Mouse (Mus musculus) macrophage (primary cell): ENCODE measurements around the gene Rasal2. TPM values are rescaled to one million over a fixed set of nuclear protein-coding genes. Genes with fewer than 3 reads are reported as not detected.
A peak's percentile ranks its signal among the peaks of the same experiment; 100 is the strongest.

Experiments
- H3K27ac ChIP-seq: fragments of 350-480 bp; formaldehyde crosslinking; 2 replicates; pipeline ENCODE4 v1.9.0; 2021
- H3K36me3 ChIP-seq: fragments of 350-480 bp; formaldehyde crosslinking; 2 replicates; pipeline ENCODE4 v1.9.0; 2021; ENCODE audit errors: inconsistent target
- H3K4me3 ChIP-seq: fragments of 350-480 bp; formaldehyde crosslinking; 2 replicates; pipeline ENCODE4 v1.9.0; 2021; ENCODE audit errors: inconsistent target
- H3K79me2 ChIP-seq: fragments of 350-480 bp; formaldehyde crosslinking; 2 replicates; pipeline ENCODE4 v1.9.0; 2021; ENCODE audit errors: inconsistent target
- WGBS: methylation state at CpG from one replicate; pipeline ENCODE4 v1.1.7; 2026; ENCODE audit warnings: inconsistent platforms; ENCODE audit not compliant: missing documents; 5-methylcytosine and 5-hydroxymethylcytosine counted together
- polyA plus RNA-seq: library from polyadenylated mRNA; stranded (reverse); fragments of 250-400 nt; gene quantifications from 3 replicates; pipeline ENCODE4 v1.2.4, GENCODE M21; 2018; ENCODE audit warnings: inconsistent platforms

Rasal2 gene
- polyA plus RNA-seq, 1 experiment from 2014 or later, result 1.6 TPM

GRCm38 (mm10) chr1:157425741-157426427 lies 13.5 kb upstream of the Rasal2 start:
- Histone ChIP-seq H3K36me3 (no peaks in the 10 kb centered on the region), H3K4me3 (no peak overlapping the region), H3K27ac (no peak overlapping the region), H3K79me2 (no peaks in the 10 kb centered on the region)
- 83% methylated on average over 8 of the region's 8 CpGs for WGBS

- 72% methylated on average over 6 of the region's 7 CpGs for WGBS
Measured at GRCm38 (mm10) chr1:157417861-157418260, 5.5 kb upstream of the Rasal2 start.

GRCm38 (mm10) chr1:157417414-157417813 lies 5.0 kb upstream of the Rasal2 start:
- H3K27ac ChIP-seq, result no peak overlapping the region
- H3K4me3 ChIP-seq, result no peak overlapping the region
- no peaks in the 10 kb centered on the region for H3K36me3 ChIP-seq
- no peaks in the 10 kb centered on the region for H3K79me2 ChIP-seq
- 78% methylated on average over 3 of the region's 3 CpGs for WGBS

More at GRCm38 (mm10) chr1:157417861-157418260, 5.5 kb upstream of the Rasal2 start:
- H3K27ac ChIP-seq, result no peak overlapping the region
- H3K4me3 ChIP-seq, result no peak overlapping the region
- H3K79me2 ChIP-seq, result no peaks in the 10 kb centered on the region
- no peaks in the 10 kb centered on the region for H3K36me3 ChIP-seq

- no peak overlapping the region for H3K4me3 ChIP-seq
- 82% methylated on average over 2 of the region's 2 CpGs for WGBS
- H3K27ac ChIP-seq, result no peak overlapping the region
- no peaks in the 10 kb centered on the region for H3K36me3 ChIP-seq
- no peaks in the 10 kb centered on the region for H3K79me2 ChIP-seq
Measured at GRCm38 (mm10) chr1:157416628-157417027, 4.2 kb upstream of the Rasal2 start.

GRCm38 (mm10) chr1:157415771-157416170 lies 3.4 kb upstream of the Rasal2 start:
- Histone ChIP-seq H3K4me3 (no peak overlapping the region), H3K27ac (no peak overlapping the region), H3K79me2 (no peaks in the 10 kb centered on the region), H3K36me3 (no peaks in the 10 kb centered on the region)
- WGBS, result 92% methylated on average over 3 of the region's 3 CpGs

- no peak overlapping the region for H3K27ac ChIP-seq
Measured at GRCm38 (mm10) chr1:157411711-157412380, 549 bp downstream of the Rasal2 start.

GRCm38 (mm10) chr1:157411341-157411710 lies 1.1 kb downstream of the Rasal2 start:
- no peaks in the 10 kb centered on the region for H3K36me3 ChIP-seq
- H3K27ac ChIP-seq, result no peak overlapping the region
- 2% methylated on average over 4 of the region's 4 CpGs for WGBS
- H3K4me3 ChIP-seq, result peak overlapping the region; percentile 42
- no peaks in the 10 kb centered on the region for H3K79me2 ChIP-seq

More at GRCm38 (mm10) chr1:157411711-157412380, 549 bp downstream of the Rasal2 start:
- peak overlapping the region; percentile 42 for H3K4me3 ChIP-seq
- no peaks in the 10 kb centered on the region for H3K79me2 ChIP-seq
- H3K36me3 ChIP-seq, result no peaks in the 10 kb centered on the region
- WGBS, result 1% methylated on average over 80 of the region's 85 CpGs

GRCm38 (mm10) chr1:157410937-157411336 lies 1.5 kb downstream of the Rasal2 start:
- no peaks in the 10 kb centered on the region for H3K36me3 ChIP-seq
- no peaks in the 10 kb centered on the region for H3K79me2 ChIP-seq
- no peak overlapping the region for H3K27ac ChIP-seq
- WGBS, result 23% methylated on average over 8 of the region's 8 CpGs
- peak overlapping the region; percentile 42 for H3K4me3 ChIP-seq

GRCm38 (mm10) chr1:157409648-157410047 lies 2.7 kb downstream of the Rasal2 start:
- Histone ChIP-seq H3K4me3 (no peak overlapping the region), H3K79me2 (no peaks in the 10 kb centered on the region), H3K27ac (no peak overlapping the region), H3K36me3 (no peaks in the 10 kb centered on the region)
- WGBS, result 75% methylated on average over 1 of the region's 2 CpGs

GRCm38 (mm10) chr1:157388027-157388426 lies 24.4 kb downstream of the Rasal2 start:
- Histone ChIP-seq H3K36me3 (no peaks in the 10 kb centered on the region), H3K27ac (no peak overlapping the region), H3K79me2 (no peaks in the 10 kb centered on the region), H3K4me3 (no peak overlapping the region)
- WGBS, result 89% methylated on average over 4 of the region's 4 CpGs

- no peaks in the 10 kb centered on the region for H3K36me3 ChIP-seq
- no peak overlapping the region for H3K27ac ChIP-seq
- WGBS, result 88% methylated on average over 2 of the region's 2 CpGs
- no peak overlapping the region for H3K4me3 ChIP-seq
- no peaks in the 10 kb centered on the region for H3K79me2 ChIP-seq
Measured at GRCm38 (mm10) chr1:157380694-157381093, 31.7 kb downstream of the Rasal2 start.

- Histone ChIP-seq H3K36me3 (no peaks in the 10 kb centered on the region), H3K79me2 (no peaks in the 10 kb centered on the region), H3K27ac (no peak overlapping the region), H3K4me3 (no peak overlapping the region)
- WGBS, result 82% methylated on average over 2 of the region's 2 CpGs
Measured at GRCm38 (mm10) chr1:157370397-157370796, 42.0 kb downstream of the Rasal2 start.

- no peaks in the 10 kb centered on the region for H3K36me3 ChIP-seq
- H3K4me3 ChIP-seq, result no peak overlapping the region
- WGBS, result 91% methylated on average over 5 of the region's 5 CpGs
- no peaks in the 10 kb centered on the region for H3K79me2 ChIP-seq
- no peak overlapping the region for H3K27ac ChIP-seq
Measured at GRCm38 (mm10) chr1:157368316-157368715, 44.1 kb downstream of the Rasal2 start.

- no peak overlapping the region for H3K27ac ChIP-seq
- no peaks in the 10 kb centered on the region for H3K36me3 ChIP-seq
- H3K79me2 ChIP-seq, result no peaks in the 10 kb centered on the region
- 57% methylated on average over 1 of the region's 1 CpGs for WGBS
- no peak overlapping the region for H3K4me3 ChIP-seq
Measured at GRCm38 (mm10) chr1:157346661-157347060, 65.7 kb downstream of the Rasal2 start.

GRCm38 (mm10) chr1:157343519-157343918 lies 68.9 kb downstream of the Rasal2 start:
- H3K36me3 ChIP-seq, result no peaks in the 10 kb centered on the region
- no peak overlapping the region for H3K27ac ChIP-seq
- H3K79me2 ChIP-seq, result no peaks in the 10 kb centered on the region
- no peak overlapping the region for H3K4me3 ChIP-seq
